Mouse (Mus musculus): ENCODE results near the gene Calu. TPM values are rescaled to one million over a fixed set of nuclear protein-coding genes. Genes with fewer than 3 reads are reported as not detected.

Gene Calu
- polyA plus RNA-seq, 1 experiment from 2014 or later, result 323 TPM

Small RNAs within 50 kb of the gene (microRNA-seq; reads per million reads assigned to microRNA genes)
- gene Gm26220 (ENCODE audit: borderline number of aligned reads) (not detected), gene Gm44354 (ENCODE audit: borderline number of aligned reads) (not detected)

Other genes starting within 250 kb of the Calu start
- gene Rbm28, start 183.1 kb upstream of the Calu start, polyA plus RNA-seq (2014; fragmentation: Nextera tagmentation; extraction: Ambion mirVana), result 60.7 and 64.8 TPM in 2 replicates
- 1.3 and 1.5 TPM in 2 replicates for gene Prrt4, start 168.5 kb upstream of the Calu start, polyA plus RNA-seq (2014; fragmentation: Nextera tagmentation; extraction: Ambion mirVana)
- gene Impdh1, start 131.7 kb upstream of the Calu start, polyA plus RNA-seq (2014; fragmentation: Nextera tagmentation; extraction: Ambion mirVana), result 28.1 and 31.7 TPM in 2 replicates
- gene Hilpda, start 75.6 kb upstream of the Calu start, polyA plus RNA-seq (2014; fragmentation: Nextera tagmentation; extraction: Ambion mirVana), result 35.0 and 41.6 TPM in 2 replicates
- 0.57 and 0.79 TPM in 2 replicates for gene Fam71f2, start 68.5 kb upstream of the Calu start, polyA plus RNA-seq (2014; fragmentation: Nextera tagmentation; extraction: Ambion mirVana)
- not detected in 2 replicates for gene Fam71f1, start 28.9 kb upstream of the Calu start, polyA plus RNA-seq (2014; fragmentation: Nextera tagmentation; extraction: Ambion mirVana)
- gene Opn1sw, start 40.4 kb downstream of the Calu start, polyA plus RNA-seq (2014; fragmentation: Nextera tagmentation; extraction: Ambion mirVana), result 0.27 and 0.28 TPM in 2 replicates
- gene Ccdc136, start 48.2 kb downstream of the Calu start, polyA plus RNA-seq (2014; fragmentation: Nextera tagmentation; extraction: Ambion mirVana), result 17.3 and 22.8 TPM in 2 replicates
- 2.2 and 3.2 TPM in 2 replicates for gene Flnc, start 85.2 kb downstream of the Calu start, polyA plus RNA-seq (2014; fragmentation: Nextera tagmentation; extraction: Ambion mirVana)
- 196 and 207 TPM in 2 replicates for gene Atp6v1f, start 119.6 kb downstream of the Calu start, polyA plus RNA-seq (2014; fragmentation: Nextera tagmentation; extraction: Ambion mirVana)
- not detected in 2 replicates for gene Atp6v1fnb, start 123.4 kb downstream of the Calu start, polyA plus RNA-seq (2014; fragmentation: Nextera tagmentation; extraction: Ambion mirVana)
- 10.0 and 14.6 TPM in 2 replicates for gene Kcp, start 159.9 kb downstream of the Calu start, polyA plus RNA-seq (2014; fragmentation: Nextera tagmentation; extraction: Ambion mirVana)
- 1.5 and 1.6 TPM in 2 replicates for gene Irf5, start 178.6 kb downstream of the Calu start, polyA plus RNA-seq (2014; fragmentation: Nextera tagmentation; extraction: Ambion mirVana)